Mouse (Mus musculus) hindbrain, embryonic 16.5 days (tissue): ENCODE data around the gene Tsku. TPM values are rescaled to one million over a fixed set of nuclear protein-coding genes. Genes with fewer than 3 reads are reported as not detected.

ENCODE experiments used
- ATAC-seq: fragments of 200-750 bp; cut with Nextera tagmentation; 2 replicates; pipeline ENCODE4 v1.8.0; 2017; ENCODE audit warnings: moderate TSS enrichment, moderate library complexity
- H3K27ac ChIP-seq: fragments of 300-500 bp; sonication (generic); 2 replicates; pipeline ENCODE4 v1.5.1; 2014; ENCODE audit warnings: low read depth, mild to moderate bottlenecking, control low read depth, low read length, moderate library complexity
- H3K27me3 ChIP-seq: fragments of 300-500 bp; sonication (generic); replicated peaks from 2 replicates; pipeline ENCODE4 v1.6.1; 2014; ENCODE audit warnings: low read length; ENCODE audit not compliant: control insufficient read depth, insufficient read depth
- H3K36me3 ChIP-seq: fragments of 300-500 bp; sonication (generic); 2 replicates; pipeline ENCODE4 v1.6.1; 2014; ENCODE audit warnings: mild to moderate bottlenecking, low read length, moderate library complexity, mixed read lengths; ENCODE audit not compliant: control insufficient read depth, insufficient read depth
- H3K4me1 ChIP-seq: fragments of 300-500 bp; sonication (generic); 2 replicates; pipeline ENCODE4 v1.6.1; 2014; ENCODE audit warnings: low read depth, low read length; ENCODE audit not compliant: control insufficient read depth, insufficient read depth
- H3K4me2 ChIP-seq: fragments of 300-500 bp; sonication (generic); 2 replicates; pipeline ENCODE4 v1.6.1; 2014; ENCODE audit warnings: mild to moderate bottlenecking, low read length, control low read depth, moderate library complexity
- H3K4me3 ChIP-seq: fragments of 300-500 bp; sonication (generic); 2 replicates; pipeline ENCODE4 v1.5.1; 2014; ENCODE audit warnings: mild to moderate bottlenecking, low read length, control low read depth, moderate library complexity
- H3K9ac ChIP-seq: fragments of 300-500 bp; sonication (generic); 2 replicates; pipeline ENCODE4 v1.6.1; 2014; ENCODE audit warnings: low read depth, mild to moderate bottlenecking, control low read depth, low read length, moderate library complexity
- H3K9me3 ChIP-seq: fragments of 300-500 bp; sonication (generic); 2 replicates; pipeline ENCODE4 v1.6.1; 2014; ENCODE audit warnings: mild to moderate bottlenecking, low read length, moderate library complexity; ENCODE audit not compliant: control insufficient read depth
- WGBS: fragments of 180-500 bp; shearing (Covaris S2); extraction: QIAGEN DNeasy Blood & Tissue Kit; methylation state at CpG from one replicate; pipeline ENCODE4 v1.1.7; 2014; 5-methylcytosine and 5-hydroxymethylcytosine counted together
- polyA plus RNA-seq: library from polyadenylated mRNA; unstranded; fragments of >200 nt; fragmentation: Nextera tagmentation; extraction: Ambion mirVana; gene quantifications from 2 replicates; pipeline ENCODE4 v1.2.1, GENCODE M21; 2015

The Tsku gene
- polyA plus RNA-seq, 1 experiment from 2014 or later = 6.5 TPM

DNA sequence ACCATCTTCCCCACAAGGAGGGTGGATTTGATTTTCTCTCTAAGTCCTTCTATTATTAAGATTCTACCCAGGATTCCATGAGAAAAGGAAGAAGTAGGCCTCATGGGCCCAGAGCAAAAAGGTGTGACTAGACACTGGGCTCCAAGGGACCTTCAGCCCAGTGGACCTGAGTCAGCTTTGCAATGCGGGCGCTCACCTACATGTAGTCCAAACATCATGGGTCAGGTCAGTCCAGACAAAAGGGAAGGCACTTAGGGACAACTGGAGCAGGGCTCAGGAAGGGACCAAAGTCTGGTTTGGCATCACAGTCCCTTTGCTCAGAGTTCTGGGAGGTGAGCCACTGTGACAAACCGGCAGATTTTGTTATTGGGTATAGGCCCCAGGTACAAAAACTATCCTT lies 9.6 kb downstream of the Tsku start:
- H3K9ac ChIP-seq = no peak overlapping the region
- H3K4me2 ChIP-seq = no peak overlapping the region
- no peak for ATAC-seq
- H3K4me1 ChIP-seq = peaks cover 15% of the 10 kb centered on the region
- H3K27ac ChIP-seq = no peak overlapping the region
- H3K27me3 ChIP-seq = no peaks in the 10 kb centered on the region
- no peak overlapping the region for H3K4me3 ChIP-seq
- H3K9me3 ChIP-seq = no peaks in the 10 kb centered on the region
- 0 out of 2 replicates have a peak, but pooled peaks cover 10% of the 10 kb centered on the region for H3K36me3 ChIP-seq
- WGBS = 90% methylated on average over 3 of the region's 3 CpGs

DNA sequence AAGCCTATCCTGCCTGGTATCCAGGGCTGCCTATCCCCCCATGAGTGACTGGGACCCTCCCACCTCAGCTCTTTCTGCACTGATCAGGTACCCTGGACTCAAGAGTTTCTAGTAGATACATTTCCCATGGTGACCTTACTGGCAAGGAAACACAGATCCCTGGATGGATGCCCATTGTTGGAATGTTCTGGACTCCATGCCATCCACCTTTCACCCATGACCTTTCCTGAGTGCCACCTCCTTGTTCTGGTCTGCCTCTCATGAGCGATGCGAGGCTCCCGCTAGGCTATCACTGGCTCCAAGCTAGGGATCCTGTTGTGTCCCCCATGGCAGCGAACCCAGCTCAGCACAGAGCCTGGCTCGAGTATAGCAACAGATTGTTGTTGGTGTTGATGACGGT lies 11.3 kb downstream of the Tsku start:
- peaks cover 5% of the 10 kb centered on the region for H3K4me1 ChIP-seq
- no peaks in the 10 kb centered on the region for H3K27me3 ChIP-seq
- no peak overlapping the region for H3K27ac ChIP-seq
- WGBS = 91% methylated on average over 6 of the region's 6 CpGs
- no peak overlapping the region for H3K4me3 ChIP-seq
- no peaks in the 10 kb centered on the region for H3K9me3 ChIP-seq
- ATAC-seq = no peak
- H3K36me3 ChIP-seq = 0 out of 2 replicates have a peak, but pooled peaks cover 10% of the 10 kb centered on the region
- H3K9ac ChIP-seq = no peak overlapping the region
- no peak overlapping the region for H3K4me2 ChIP-seq

GRCm38 (mm10) chr7:98349096-98349495 lies 12.0 kb downstream of the Tsku start:
- WGBS = 17% methylated on average over 5 of the region's 5 CpGs
- Histone ChIP-seq H3K4me3 (no peak overlapping the region), H3K27ac (no peak overlapping the region), H3K4me1 (no peaks in the 10 kb centered on the region), H3K9ac (no peak overlapping the region), H3K36me3 (0 out of 2 replicates have a peak, but pooled peaks cover 10% of the 10 kb centered on the region), H3K27me3 (no peaks in the 10 kb centered on the region), H3K9me3 (no peaks in the 10 kb centered on the region), H3K4me2 (no peak overlapping the region)
- ATAC-seq = no peak

DNA sequence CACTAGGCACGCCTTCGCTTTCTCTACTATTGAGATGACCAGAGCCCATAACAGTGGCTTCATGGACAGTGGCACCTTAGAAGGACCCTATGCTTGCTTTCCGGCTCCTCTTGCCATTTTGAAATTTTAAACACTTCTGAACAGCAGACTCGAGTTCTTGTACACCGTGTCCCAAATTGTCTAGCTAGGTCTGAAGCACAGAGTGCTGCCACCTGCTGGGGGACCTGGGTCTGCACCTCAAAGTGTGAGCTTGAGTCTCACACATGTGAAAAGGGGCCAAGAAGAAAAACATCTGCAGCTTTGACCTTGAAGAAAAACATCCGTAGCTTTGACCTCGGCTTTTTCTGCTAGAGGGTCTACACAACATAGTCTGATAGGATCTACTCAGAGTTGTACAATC lies 13.1 kb downstream of the Tsku start:
- no peak for ATAC-seq
- Histone ChIP-seq H3K9me3 (no peaks in the 10 kb centered on the region), H3K27ac (no peak overlapping the region), H3K36me3 (0 out of 2 replicates have a peak, but pooled peaks cover 10% of the 10 kb centered on the region), H3K4me2 (no peak overlapping the region), H3K4me3 (no peak overlapping the region), H3K4me1 (no peaks in the 10 kb centered on the region), H3K9ac (no peak overlapping the region), H3K27me3 (no peaks in the 10 kb centered on the region)
- 58% methylated on average over 7 of the region's 7 CpGs for WGBS

DNA sequence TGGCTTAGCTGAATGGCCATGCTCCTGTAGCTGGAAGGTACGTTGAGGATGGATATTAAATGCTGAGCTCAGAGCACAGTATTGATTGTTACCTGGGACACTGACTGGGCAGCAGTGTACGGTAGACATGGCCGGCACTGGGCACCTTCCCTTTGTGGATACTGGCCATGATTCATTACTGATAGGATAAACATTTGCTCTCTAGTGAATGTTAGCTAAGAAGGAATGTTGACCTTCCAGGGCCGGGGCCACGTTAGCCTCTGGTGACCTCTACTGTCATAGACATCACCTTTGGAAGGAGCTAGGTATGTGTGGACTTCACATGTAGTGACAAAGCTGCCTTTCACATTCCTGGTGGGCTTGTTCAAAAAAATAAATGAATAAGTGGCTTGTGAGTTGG lies 13.7 kb downstream of the Tsku start:
- H3K9ac ChIP-seq = no peak overlapping the region
- H3K4me1 ChIP-seq = no peaks in the 10 kb centered on the region
- no peak overlapping the region for H3K27ac ChIP-seq
- 91% methylated on average over 5 of the region's 5 CpGs for WGBS
- no peaks in the 10 kb centered on the region for H3K27me3 ChIP-seq
- H3K4me3 ChIP-seq = no peak overlapping the region
- no peak for ATAC-seq
- 0 out of 2 replicates have a peak, but pooled peaks cover 10% of the 10 kb centered on the region for H3K36me3 ChIP-seq
- no peak overlapping the region for H3K4me2 ChIP-seq
- no peaks in the 10 kb centered on the region for H3K9me3 ChIP-seq

- 49% methylated on average over 6 of the region's 6 CpGs for WGBS
Observed at GRCm38 (mm10) chr7:98345036-98345435, 16.1 kb downstream of the Tsku start.

GRCm38 (mm10) chr7:98344361-98344760 lies 16.8 kb downstream of the Tsku start:
- H3K4me2 ChIP-seq = no peak overlapping the region
- H3K36me3 ChIP-seq = no peaks in the 10 kb centered on the region
- no peaks in the 10 kb centered on the region; the same call in 1 of the 2 replicates for H3K4me1 ChIP-seq
- H3K27ac ChIP-seq = no peak overlapping the region
- WGBS = 19% methylated on average over 3 of the region's 3 CpGs
- H3K9ac ChIP-seq = no peak overlapping the region
- H3K27me3 ChIP-seq = no peaks in the 10 kb centered on the region
- H3K9me3 ChIP-seq = no peaks in the 10 kb centered on the region
- no peak for ATAC-seq
- H3K4me3 ChIP-seq = no peak overlapping the region

More at GRCm38 (mm10) chr7:98345036-98345435, 16.1 kb downstream of the Tsku start:
- no peak overlapping the region; the same call in 1 of the 2 replicates for H3K9ac ChIP-seq
- H3K27me3 ChIP-seq = no peaks in the 10 kb centered on the region
- H3K36me3 ChIP-seq = no peaks in the 10 kb centered on the region
- H3K4me2 ChIP-seq = no peak overlapping the region
- no peaks in the 10 kb centered on the region; the same call in 1 of the 2 replicates for H3K4me1 ChIP-seq
- H3K4me3 ChIP-seq = no peak overlapping the region
- no peak overlapping the region for H3K27ac ChIP-seq
- ATAC-seq = no peak
- no peaks in the 10 kb centered on the region for H3K9me3 ChIP-seq

GRCm38 (mm10) chr7:98342249-98342648 lies 18.9 kb downstream of the Tsku start:
- Histone ChIP-seq H3K27ac (no peak overlapping the region), H3K4me1 (no peaks in the 10 kb centered on the region; the same call in 1 of the 2 replicates), H3K9ac (no peak overlapping the region), H3K36me3 (no peaks in the 10 kb centered on the region), H3K4me2 (no peak overlapping the region), H3K4me3 (no peak overlapping the region), H3K9me3 (no peaks in the 10 kb centered on the region), H3K27me3 (no peaks in the 10 kb centered on the region)
- no peak for ATAC-seq
- WGBS = 56% methylated on average over 3 of the region's 3 CpGs

GRCm38 (mm10) chr7:98341475-98341874 lies 19.7 kb downstream of the Tsku start:
- no peak overlapping the region for H3K27ac ChIP-seq
- peak overlapping the region; percentile 36 for H3K4me3 ChIP-seq
- peak overlapping the region; percentile 59 for H3K4me2 ChIP-seq
- no peaks in the 10 kb centered on the region for H3K27me3 ChIP-seq
- H3K4me1 ChIP-seq = no peaks in the 10 kb centered on the region; the same call in 1 of the 2 replicates
- no peaks in the 10 kb centered on the region for H3K9me3 ChIP-seq
- 3% methylated on average over 13 of the region's 13 CpGs for WGBS
- no peaks in the 10 kb centered on the region for H3K36me3 ChIP-seq
- peak overlapping the region; percentile 37 for H3K9ac ChIP-seq
- peak; percentile 67 for ATAC-seq

- no peak overlapping the region for H3K27ac ChIP-seq
- no peak overlapping the region for H3K4me2 ChIP-seq
- H3K4me1 ChIP-seq = no peaks in the 10 kb centered on the region; the same call in 1 of the 2 replicates
- H3K4me3 ChIP-seq = no peak overlapping the region
- ATAC-seq = no peak
- H3K27me3 ChIP-seq = no peaks in the 10 kb centered on the region
- no peaks in the 10 kb centered on the region for H3K9me3 ChIP-seq
- H3K9ac ChIP-seq = no peak overlapping the region
- 86% methylated on average over 5 of the region's 5 CpGs for WGBS
- H3K36me3 ChIP-seq = no peaks in the 10 kb centered on the region
Observed at GRCm38 (mm10) chr7:98340343-98340742, 20.8 kb downstream of the Tsku start.
